Mouse (Mus musculus) small intestine, adult 2 months (tissue): ENCODE results near the gene Hacd2.

Experiments
- CTCF ChIP-seq: fragments of 200-500 bp; IDR thresholded peaks from 2 replicates; pipeline ENCODE4 v1.5.1; 2012; ENCODE audit warnings: low read depth, mild to moderate bottlenecking, control low read depth, inconsistent platforms, low read length, moderate library complexity, mixed read lengths; ENCODE audit not compliant: insufficient replicate concordance, insufficient read length; ENCODE audit errors: extremely low read depth
- POLR2A ChIP-seq: fragments of 200-500 bp; IDR thresholded peaks from 2 replicates; pipeline ENCODE4 v1.6.1; 2012; ENCODE audit warnings: low read depth, mild to moderate bottlenecking, control low read depth, inconsistent platforms, low read length, moderate library complexity

GRCm38 (mm10) chr16:35116328-35116956, 94.2 kb downstream of the Hacd2 start:
- TF ChIP-seq CTCF: no peak
- TF ChIP-seq POLR2A: no peak
